Mouse (Mus musculus): ENCODE results near the gene Slc22a5. TPM values are rescaled to one million over a fixed set of nuclear protein-coding genes. Genes with fewer than 3 reads are reported as not detected.

Slc22a5 gene
- polyA plus RNA-seq, 1 experiment from 2014 or later = 7.3 TPM

DNA sequence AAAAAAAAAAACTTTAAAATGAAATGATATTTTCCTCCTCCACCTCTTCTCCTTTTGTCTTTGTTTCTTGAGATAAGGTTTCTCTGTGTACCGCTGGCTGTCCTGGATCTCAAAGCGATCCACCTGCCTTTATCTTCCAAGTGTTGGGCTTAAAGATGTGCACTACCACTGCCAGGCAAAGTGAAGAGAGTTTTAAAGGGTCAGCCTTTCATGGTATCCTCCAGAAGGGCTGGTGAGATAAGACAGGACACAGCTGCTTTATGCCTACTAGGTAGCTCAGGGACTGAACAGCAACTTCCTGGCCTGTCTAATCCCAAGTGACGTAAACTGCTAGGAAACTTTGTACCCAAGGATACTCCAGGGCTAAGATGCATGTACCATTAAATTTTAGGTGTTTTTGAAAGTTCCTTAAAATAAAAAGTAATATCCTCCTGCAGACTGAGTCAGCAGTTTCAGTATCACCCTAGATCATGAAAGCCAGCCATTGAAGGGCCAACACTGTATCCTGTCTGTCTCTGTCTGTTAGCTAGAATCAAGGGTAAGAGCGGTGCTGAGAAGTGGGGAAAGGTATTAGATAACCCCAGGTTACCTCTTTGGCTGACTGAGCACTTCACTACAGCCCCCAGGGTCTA, 56.0 kb downstream of the Slc22a5 start:
- Histone ChIP-seq H3K4me3 (ENCODE audit: low read depth, low read length) (no peak overlapping the region), H3K9ac (replicated peaks; ENCODE audit: low read depth) (no peak overlapping the region), H3K9me3 (ENCODE audit: low read length) (no peaks in the 10 kb centered on the region), H3K27me3 (replicated peaks; ENCODE audit: insufficient read depth, low read length) (no peaks in the 10 kb centered on the region), H3K4me1 (ENCODE audit: insufficient read depth, low read depth, low read length) (no peaks in the 10 kb centered on the region), H3K36me3 (ENCODE audit: insufficient read depth, low read length) (no peaks in the 10 kb centered on the region), H3K27ac (ENCODE audit: low read length) (no peak overlapping the region), H3K4me2 (replicated peaks; ENCODE audit: low read depth, low read length) (no peak overlapping the region)
- ATAC-seq (no peak), DNase-seq (ENCODE audit: low spot score) (no peak)
- 70% methylated on average over 4 of the region's 4 CpGs for WGBS
- no peak for TF ChIP-seq CTCF (IDR thresholded peaks at IDR 0.05)

GRCm38 (mm10) chr11:53825409-53825808, 66.1 kb downstream of the Slc22a5 start:
- Histone ChIP-seq H3K4me3 (ENCODE audit: low read depth, low read length) (no peak overlapping the region), H3K4me2 (replicated peaks; ENCODE audit: low read depth, low read length) (no peak overlapping the region), H3K9me3 (ENCODE audit: low read length) (no peaks in the 10 kb centered on the region), H3K9ac (replicated peaks; ENCODE audit: low read depth) (no peak overlapping the region), H3K4me1 (ENCODE audit: insufficient read depth, low read depth, low read length) (no peaks in the 10 kb centered on the region), H3K27ac (ENCODE audit: low read length) (no peak overlapping the region), H3K27me3 (replicated peaks; ENCODE audit: insufficient read depth, low read length) (no peaks in the 10 kb centered on the region), H3K36me3 (ENCODE audit: insufficient read depth, low read length) (no peaks in the 10 kb centered on the region)
- 68% methylated on average over 4 of the region's 4 CpGs for WGBS
- ATAC-seq (no peak), DNase-seq (ENCODE audit: low spot score) (no peak)
- TF ChIP-seq EP300 (IDR thresholded peaks at IDR 0.05) (no peak), CTCF (IDR thresholded peaks at IDR 0.05) (no peak)

- ATAC-seq (no peak), DNase-seq (ENCODE audit: low spot score) (no peak)
- no peaks in the 10 kb centered on the region for H3K27me3 ChIP-seq (replicated peaks; ENCODE audit: insufficient read depth, low read length)
- H3K4me2 ChIP-seq (replicated peaks; ENCODE audit: low read depth, low read length) = no peak overlapping the region
- no peaks in the 10 kb centered on the region for H3K36me3 ChIP-seq (ENCODE audit: insufficient read depth, low read length)
- H3K4me3 ChIP-seq (ENCODE audit: low read depth, low read length) = no peak overlapping the region
- no peak for TF ChIP-seq CTCF (IDR thresholded peaks at IDR 0.05)
- no peak for TF ChIP-seq EP300 (IDR thresholded peaks at IDR 0.05)
- 83% methylated on average over 3 of the region's 3 CpGs for WGBS
- no peaks in the 10 kb centered on the region for H3K9me3 ChIP-seq (ENCODE audit: low read length)
- H3K9ac ChIP-seq (replicated peaks; ENCODE audit: low read depth) = no peak overlapping the region
- H3K27ac ChIP-seq (ENCODE audit: low read length) = no peak overlapping the region
- peaks cover 4% of the 10 kb centered on the region; the same call in 1 of the 2 replicates for H3K4me1 ChIP-seq (ENCODE audit: insufficient read depth, low read depth, low read length)
These were observed 69.5 kb downstream of the Slc22a5 start for GRCm38 (mm10) chr11:53821945-53822338.

GRCm38 (mm10) chr11:53821230-53821944, 70.1 kb downstream of the Slc22a5 start:
- H3K9ac ChIP-seq (replicated peaks; ENCODE audit: low read depth) = no peak overlapping the region
- WGBS = 84% methylated on average over 11 of the region's 11 CpGs

DNA sequence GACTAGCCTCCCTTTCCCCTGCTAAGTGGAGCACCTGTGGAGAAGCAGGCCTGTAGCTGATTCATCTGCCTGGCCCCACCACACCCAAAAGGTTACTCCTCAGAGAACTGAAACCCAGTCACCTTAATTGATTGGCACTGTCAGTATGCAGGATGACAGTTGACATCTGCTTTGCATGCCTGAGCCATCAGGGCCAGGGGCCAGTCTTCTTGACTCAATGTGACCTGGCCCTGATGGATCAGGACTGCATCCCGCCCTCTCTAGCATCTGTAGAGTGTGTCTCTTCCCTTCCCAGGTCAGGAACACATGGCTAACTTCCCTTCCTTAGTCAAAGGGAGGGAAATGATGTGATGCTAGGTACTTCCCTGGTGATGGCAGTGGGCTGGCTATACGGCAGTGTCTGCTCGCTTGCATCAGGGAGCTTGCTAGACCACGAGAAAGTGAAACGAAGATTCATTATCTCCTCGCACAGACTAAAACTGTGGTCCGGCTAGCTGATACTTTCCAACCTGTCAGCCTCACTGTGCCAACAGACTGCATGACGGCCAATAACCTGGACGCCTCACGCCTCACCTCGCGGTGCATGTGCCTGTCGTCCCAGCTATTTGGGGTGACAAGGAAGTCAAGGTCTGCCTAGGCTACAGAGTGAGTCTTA, 70.8 kb downstream of the Slc22a5 start:
- ATAC-seq (no peak), DNase-seq (ENCODE audit: low spot score) (no peak)
- no peak overlapping the region for H3K4me3 ChIP-seq (ENCODE audit: low read depth, low read length)
- H3K4me1 ChIP-seq (ENCODE audit: insufficient read depth, low read depth, low read length) = peaks cover 4% of the 10 kb centered on the region; the same call in 1 of the 2 replicates
- H3K27me3 ChIP-seq (replicated peaks; ENCODE audit: insufficient read depth, low read length) = no peaks in the 10 kb centered on the region
- TF ChIP-seq EP300 (IDR thresholded peaks at IDR 0.05) (no peak), CTCF (IDR thresholded peaks at IDR 0.05) (no peak)
- no peak overlapping the region for H3K4me2 ChIP-seq (replicated peaks; ENCODE audit: low read depth, low read length)
- H3K9me3 ChIP-seq (ENCODE audit: low read length) = no peaks in the 10 kb centered on the region
- 88% methylated on average over 13 of the region's 13 CpGs for WGBS
- no peaks in the 10 kb centered on the region for H3K36me3 ChIP-seq (ENCODE audit: insufficient read depth, low read length)
- H3K9ac ChIP-seq (replicated peaks; ENCODE audit: low read depth) = no peak overlapping the region
- no peak overlapping the region for H3K27ac ChIP-seq (ENCODE audit: low read length)

More at GRCm38 (mm10) chr11:53821230-53821944, 70.1 kb downstream of the Slc22a5 start:
- no peak for TF ChIP-seq EP300 (IDR thresholded peaks at IDR 0.05)
- no peak for TF ChIP-seq CTCF (IDR thresholded peaks at IDR 0.05)
- ATAC-seq (no peak), DNase-seq (ENCODE audit: low spot score) (no peak)
- Histone ChIP-seq H3K9me3 (ENCODE audit: low read length) (no peaks in the 10 kb centered on the region), H3K4me1 (ENCODE audit: insufficient read depth, low read depth, low read length) (peaks cover 4% of the 10 kb centered on the region; the same call in 1 of the 2 replicates), H3K27ac (ENCODE audit: low read length) (no peak overlapping the region), H3K36me3 (ENCODE audit: insufficient read depth, low read length) (no peaks in the 10 kb centered on the region), H3K27me3 (replicated peaks; ENCODE audit: insufficient read depth, low read length) (no peaks in the 10 kb centered on the region), H3K4me3 (ENCODE audit: low read depth, low read length) (no peak overlapping the region), H3K4me2 (replicated peaks; ENCODE audit: low read depth, low read length) (no peak overlapping the region)

- 92% methylated on average over 6 of the region's 6 CpGs for WGBS
- no peaks in the 10 kb centered on the region for H3K9me3 ChIP-seq (ENCODE audit: low read length)
- no peaks in the 10 kb centered on the region for H3K27me3 ChIP-seq (replicated peaks; ENCODE audit: insufficient read depth, low read length)
- no peak overlapping the region for H3K4me3 ChIP-seq (ENCODE audit: low read depth, low read length)
- H3K4me2 ChIP-seq (replicated peaks; ENCODE audit: low read depth, low read length) = no peak overlapping the region
- ATAC-seq = no peak
- H3K36me3 ChIP-seq (ENCODE audit: insufficient read depth, low read length) = no peaks in the 10 kb centered on the region
- no peak for TF ChIP-seq EP300 (IDR thresholded peaks at IDR 0.05)
- TF ChIP-seq CTCF (IDR thresholded peaks at IDR 0.05) = no peak
- peaks cover 4% of the 10 kb centered on the region; the same call in 1 of the 2 replicates for H3K4me1 ChIP-seq (ENCODE audit: insufficient read depth, low read depth, low read length)
- no peak overlapping the region for H3K9ac ChIP-seq (replicated peaks; ENCODE audit: low read depth)
- H3K27ac ChIP-seq (ENCODE audit: low read length) = no peak overlapping the region
- no peak for DNase-seq (ENCODE audit: low spot score)
These were observed 71.9 kb downstream of the Slc22a5 start for GRCm38 (mm10) chr11:53819511-53819910.
